Mouse (Mus musculus): Measurements from ENCODE around the gene Mark3.
"Not testable (repeated sequence)": the region's sequence is repeated elsewhere in the genome, so short reads cannot be mapped to it uniquely, and the experiment has no call there.

Mark3 gene

GRCm38 (mm10) chr12:111574074-111574886 is at the start of gene Mark3:
Mark3 (plus strand) TSS chr12:111574523.
- DNase-seq (ENCODE audit: low spot score in 2 of 2), result peak; percentile 94 to 97

GRCm38 (mm10) chr12:111524883-111525282 is 49.4 kb upstream of the Mark3 start:
- no peak for DNase-seq (ENCODE audit: low spot score in 2 of 2)

- DNase-seq (ENCODE audit: low spot score in 2 of 2), result peak; percentile 35 to 49
Measured at GRCm38 (mm10) chr12:111527643-111528281, 46.6 kb upstream of the Mark3 start.

- DNase-seq (ENCODE audit: low spot score in 2 of 2), result no peak
Measured at GRCm38 (mm10) chr12:111529192-111529591, 45.1 kb upstream of the Mark3 start.

- no peak for DNase-seq (ENCODE audit: low spot score in 2 of 2)
Measured at GRCm38 (mm10) chr12:111533096-111533794, 41.1 kb upstream of the Mark3 start.

GRCm38 (mm10) chr12:111535281-111535680 is 39.0 kb upstream of the Mark3 start:
- no peak for DNase-seq (ENCODE audit: low spot score in 2 of 2)

GRCm38 (mm10) chr12:111535762-111536161 is 38.6 kb upstream of the Mark3 start:
- DNase-seq (ENCODE audit: low spot score in 2 of 2), result no peak

GRCm38 (mm10) chr12:111536746-111537145 is 37.6 kb upstream of the Mark3 start:
- no peak for DNase-seq (ENCODE audit: low spot score in 2 of 2)

GRCm38 (mm10) chr12:111537341-111537740 is 37.0 kb upstream of the Mark3 start:
- no peak for DNase-seq (ENCODE audit: low spot score in 2 of 2)

- peak; percentile 98 to 99 for DNase-seq (ENCODE audit: low spot score in 2 of 2)
Measured at GRCm38 (mm10) chr12:111537796-111538291, 36.5 kb upstream of the Mark3 start, which contains the start of gene Eif5. Eif5 (plus strand) TSS chr12:111538016.

GRCm38 (mm10) chr12:111538292-111539040 is 35.9 kb upstream of the Mark3 start:
- DNase-seq (ENCODE audit: low spot score in 2 of 2), result peak; percentile 70 to 76

GRCm38 (mm10) chr12:111539041-111539345 is 35.3 kb upstream of the Mark3 start:
- DNase-seq (ENCODE audit: low spot score in 2 of 2), result no peak

- no peak for DNase-seq (ENCODE audit: low spot score in 2 of 2)
Measured at GRCm38 (mm10) chr12:111547070-111547469, 27.3 kb upstream of the Mark3 start.

- DNase-seq (ENCODE audit: low spot score in 2 of 2), result no peak
Measured at GRCm38 (mm10) chr12:111548555-111549289, 25.6 kb upstream of the Mark3 start.

- DNase-seq (ENCODE audit: low spot score in 2 of 2), result no peak
Measured at GRCm38 (mm10) chr12:111550679-111551078, 23.6 kb upstream of the Mark3 start.

GRCm38 (mm10) chr12:111552342-111552741 is 22.0 kb upstream of the Mark3 start:
- DNase-seq (ENCODE audit: low spot score in 2 of 2), result no peak

GRCm38 (mm10) chr12:111555357-111555756 is 19.0 kb upstream of the Mark3 start:
- DNase-seq (ENCODE audit: low spot score in 2 of 2), result no peak

- DNase-seq (ENCODE audit: low spot score in 2 of 2), result not testable (repeated sequence)
Measured at GRCm38 (mm10) chr12:111555893-111556292, 18.4 kb upstream of the Mark3 start.

GRCm38 (mm10) chr12:111557538-111557937 is 16.8 kb upstream of the Mark3 start:
- DNase-seq (ENCODE audit: low spot score in 2 of 2), result no peak

GRCm38 (mm10) chr12:111558655-111559054 is 15.7 kb upstream of the Mark3 start:
- no peak for DNase-seq (ENCODE audit: low spot score in 2 of 2)

Data from frontal cortex, postnatal 10 days (tissue).